Mouse (Mus musculus): ENCODE results near the gene Psg19.

Gene Psg19

GRCm38 (mm10) chr7:18746189-18746860 lies 52.0 kb downstream of the Psg19 start:
- peak in 1 of 2 experiments; percentile 13 for DNase-seq (ENCODE audit: low spot score in 2 of 2)
